Mouse (Mus musculus): ENCODE measurements around the gene Gm10031. TPM values are rescaled to one million over a fixed set of nuclear protein-coding genes. Genes with fewer than 3 reads are reported as not detected.
"Not testable (repeated sequence)": the region's sequence is repeated elsewhere in the genome, so short reads cannot be mapped to it uniquely, and the experiment has no call there.

The Gm10031 gene
- polyA plus RNA-seq, 1 experiment, result 1.8 TPM

GRCm38 (mm10) chr1:156504945-156505523 lies 18.8 kb upstream of the Gm10031 start:
- no peaks in the 10 kb centered on the region for H3K4me1 ChIP-seq
- H3K27me3 ChIP-seq (replicated peaks), result no peaks in the 10 kb centered on the region
- H3K9me3 ChIP-seq, result peaks cover 34% of the 10 kb centered on the region
- no peaks in the 10 kb centered on the region for H3K36me3 ChIP-seq (replicated peaks; ENCODE audit: low read length)
- no peak for TF ChIP-seq GATA1 (IDR thresholded peaks at IDR 0.05; ENCODE audit: borderline replicate concordance, low read length)
- no peak for TF ChIP-seq FLI1 (IDR thresholded peaks at IDR 0.05; ENCODE audit: low read length)
- no peak overlapping the region for H3K4me3 ChIP-seq (replicated peaks)

DNA sequence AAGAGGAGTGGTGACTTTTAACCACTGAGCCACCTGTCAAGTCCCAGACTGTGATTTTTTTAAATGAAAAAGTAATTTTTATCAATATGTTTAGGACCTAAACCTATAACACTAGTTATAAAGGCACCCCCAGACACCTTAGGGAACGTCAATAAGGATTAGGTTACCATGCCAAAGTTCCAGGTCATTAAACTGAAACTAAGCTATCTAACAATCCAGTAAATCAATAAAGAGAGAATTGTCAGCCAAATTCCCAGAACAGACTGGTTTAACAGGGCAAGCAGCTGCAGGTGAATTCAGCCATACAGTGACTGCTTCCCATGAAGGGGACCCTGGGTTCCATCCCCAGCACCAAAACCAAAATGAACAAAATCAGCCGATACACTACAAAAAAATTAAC lies 17.9 kb upstream of the Gm10031 start:
- H3K36me3 ChIP-seq (replicated peaks; ENCODE audit: low read length), result no peaks in the 10 kb centered on the region
- H3K4me1 ChIP-seq, result no peaks in the 10 kb centered on the region
- no peak overlapping the region for H3K4me3 ChIP-seq (replicated peaks)
- H3K9me3 ChIP-seq, result peaks cover 37% of the 10 kb centered on the region
- H3K27me3 ChIP-seq (replicated peaks), result no peaks in the 10 kb centered on the region
- TF ChIP-seq GATA1 (IDR thresholded peaks at IDR 0.05; ENCODE audit: borderline replicate concordance, low read length), result no peak
- no peak for TF ChIP-seq FLI1 (IDR thresholded peaks at IDR 0.05; ENCODE audit: low read length)

- TF ChIP-seq FLI1 (IDR thresholded peaks at IDR 0.05; ENCODE audit: low read length) (no peak), GATA1 (IDR thresholded peaks at IDR 0.05; ENCODE audit: borderline replicate concordance, low read length) (no peak)
- Histone ChIP-seq H3K36me3 (replicated peaks; ENCODE audit: low read length) (no peaks in the 10 kb centered on the region), H3K9me3 (peaks cover 37% of the 10 kb centered on the region), H3K27me3 (replicated peaks) (no peaks in the 10 kb centered on the region), H3K4me3 (replicated peaks) (no peak overlapping the region), H3K4me1 (no peaks in the 10 kb centered on the region)
Measured at GRCm38 (mm10) chr1:156507753-156508152, 16.1 kb upstream of the Gm10031 start.

- Histone ChIP-seq H3K36me3 (replicated peaks; ENCODE audit: low read length) (no peaks in the 10 kb centered on the region), H3K4me1 (no peaks in the 10 kb centered on the region), H3K9me3 (no peaks in the 10 kb centered on the region), H3K27me3 (replicated peaks) (peaks cover 4% of the 10 kb centered on the region), H3K4me3 (replicated peaks) (no peak overlapping the region)
- TF ChIP-seq FLI1 (IDR thresholded peaks at IDR 0.05; ENCODE audit: low read length) (no peak), GATA1 (IDR thresholded peaks at IDR 0.05; ENCODE audit: borderline replicate concordance, low read length) (no peak)
Measured at GRCm38 (mm10) chr1:156520136-156520780, 3.6 kb upstream of the Gm10031 start.

DNA sequence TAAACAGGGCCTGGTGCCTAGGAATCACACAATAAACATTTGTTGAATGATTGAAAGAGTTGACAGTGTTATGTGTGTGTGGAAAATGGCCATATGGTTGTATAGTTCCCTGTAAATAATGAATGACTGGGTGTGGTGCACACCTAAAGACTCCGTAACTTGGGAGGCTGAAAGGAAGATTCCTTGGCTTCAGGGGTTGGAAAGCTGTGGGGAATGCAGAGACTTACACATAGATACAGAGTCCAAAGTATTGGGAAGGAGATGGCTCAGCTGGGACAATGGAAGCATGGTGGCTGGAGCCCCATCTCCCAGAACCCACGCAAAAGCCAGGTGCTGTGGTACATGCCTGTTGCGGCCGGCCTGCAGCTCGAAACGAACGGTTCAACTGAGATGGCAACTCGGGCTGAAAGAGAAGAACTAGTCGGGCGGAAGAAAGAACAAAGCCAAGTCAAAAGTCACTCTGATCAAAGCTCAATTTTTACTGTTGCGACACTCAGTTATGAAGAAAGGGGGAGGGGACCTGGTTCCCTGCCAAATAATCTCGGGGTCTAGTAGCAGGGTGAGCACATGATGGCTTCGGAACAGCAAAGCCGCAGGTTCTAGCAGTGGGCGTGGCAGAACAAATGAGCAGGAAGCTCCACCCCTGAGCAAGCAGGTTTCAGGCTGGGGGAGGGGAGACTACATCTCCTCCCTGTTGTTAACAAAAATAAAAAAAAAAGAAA lies 1.9 kb upstream of the Gm10031 start:
- TF ChIP-seq GATA1 (IDR thresholded peaks at IDR 0.05; ENCODE audit: borderline replicate concordance, low read length) (no peak), FLI1 (IDR thresholded peaks at IDR 0.05; ENCODE audit: low read length) (no peak)
- no peaks in the 10 kb centered on the region for H3K36me3 ChIP-seq (replicated peaks; ENCODE audit: low read length)
- no peak overlapping the region for H3K4me3 ChIP-seq (replicated peaks)

GRCm38 (mm10) chr1:156532476-156533175 lies 8.8 kb downstream of the Gm10031 start:
- not testable (repeated sequence) for H3K36me3 ChIP-seq (replicated peaks; ENCODE audit: low read length); H3K9me3 ChIP-seq

More for the DNA sequence above, 1.9 kb upstream of the Gm10031 start:
- H3K9me3 ChIP-seq, result no peaks in the 10 kb centered on the region
- peaks cover 4% of the 10 kb centered on the region for H3K27me3 ChIP-seq (replicated peaks)
- no peaks in the 10 kb centered on the region for H3K4me1 ChIP-seq

DNA sequence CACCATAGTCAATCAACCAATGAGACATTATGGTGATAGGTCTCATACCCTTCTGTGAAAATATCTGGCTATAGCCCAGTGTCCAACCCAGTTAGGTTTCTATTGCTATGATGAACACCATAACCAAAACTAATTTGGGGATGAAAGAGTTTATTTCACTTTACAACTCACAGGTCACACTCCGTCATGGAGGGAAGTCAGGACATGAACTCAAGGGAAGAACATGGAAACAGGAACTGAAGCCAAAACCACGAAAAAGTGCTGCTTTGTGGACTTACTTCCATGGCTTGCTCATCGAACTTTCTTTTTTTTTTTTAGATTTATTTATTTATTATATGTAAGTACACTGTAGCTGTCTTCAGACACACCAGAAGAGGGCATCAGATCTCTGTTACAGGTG lies 9.7 kb downstream of the Gm10031 start:
- H3K4me3 ChIP-seq (replicated peaks), result no peak overlapping the region
- TF ChIP-seq GATA1 (IDR thresholded peaks at IDR 0.05; ENCODE audit: borderline replicate concordance, low read length) (no peak), FLI1 (IDR thresholded peaks at IDR 0.05; ENCODE audit: low read length) (no peak)
- no peaks in the 10 kb centered on the region for H3K36me3 ChIP-seq (replicated peaks; ENCODE audit: low read length)
- no peaks in the 10 kb centered on the region for H3K27me3 ChIP-seq (replicated peaks)
- peaks cover 14% of the 10 kb centered on the region for H3K4me1 ChIP-seq
- 0 out of 2 replicates have a peak, but pooled peaks cover 4% of the 10 kb centered on the region for H3K9me3 ChIP-seq

More at GRCm38 (mm10) chr1:156532476-156533175, 8.8 kb downstream of the Gm10031 start:
- H3K4me1 ChIP-seq, result peaks cover 10% of the 10 kb centered on the region
- H3K27me3 ChIP-seq (replicated peaks); H3K4me3 ChIP-seq (replicated peaks): not testable (repeated sequence)

DNA sequence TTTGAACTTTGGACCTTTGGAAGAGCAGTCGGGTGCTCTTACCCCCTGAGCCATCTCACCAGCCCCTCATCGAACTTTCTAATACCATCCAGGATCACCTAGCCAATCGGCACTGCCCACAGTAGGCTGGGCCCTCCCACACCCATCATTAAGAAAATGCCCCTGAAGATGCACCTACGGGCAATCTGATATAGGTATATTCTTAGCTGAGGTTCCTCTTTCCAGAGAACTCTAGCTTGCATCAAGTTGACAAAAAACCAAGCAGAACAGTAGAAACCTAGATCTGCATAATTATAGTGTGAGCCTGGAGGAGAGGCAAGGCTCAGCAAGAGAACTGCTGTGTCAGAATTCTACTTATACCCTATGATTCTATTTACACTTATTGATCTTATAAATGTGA lies 10.1 kb downstream of the Gm10031 start:
- H3K36me3 ChIP-seq (replicated peaks; ENCODE audit: low read length), result no peaks in the 10 kb centered on the region
- H3K27me3 ChIP-seq (replicated peaks), result no peaks in the 10 kb centered on the region
- no peak overlapping the region for H3K4me3 ChIP-seq (replicated peaks)
- peaks cover 14% of the 10 kb centered on the region for H3K4me1 ChIP-seq
- H3K9me3 ChIP-seq, result 0 out of 2 replicates have a peak, but pooled peaks cover 4% of the 10 kb centered on the region
- TF ChIP-seq FLI1 (IDR thresholded peaks at IDR 0.05; ENCODE audit: low read length), result no peak
- no peak for TF ChIP-seq GATA1 (IDR thresholded peaks at IDR 0.05; ENCODE audit: borderline replicate concordance, low read length)

- TF ChIP-seq FLI1 (IDR thresholded peaks at IDR 0.05; ENCODE audit: low read length) (no peak), GATA1 (IDR thresholded peaks at IDR 0.05; ENCODE audit: borderline replicate concordance, low read length) (no peak)
- Histone ChIP-seq H3K36me3 (replicated peaks; ENCODE audit: low read length) (no peaks in the 10 kb centered on the region), H3K4me3 (replicated peaks) (no peak overlapping the region), H3K9me3 (0 out of 2 replicates have a peak, but pooled peaks cover 2% of the 10 kb centered on the region), H3K27me3 (replicated peaks) (no peaks in the 10 kb centered on the region), H3K4me1 (peaks cover 14% of the 10 kb centered on the region)
Measured at GRCm38 (mm10) chr1:156537031-156537430, 13.2 kb downstream of the Gm10031 start.

Measured in megakaryocyte, embryonic 14.5 days (primary cell).